Mouse (Mus musculus): ENCODE measurements around the gene Palm2.

The Palm2 gene

DNA sequence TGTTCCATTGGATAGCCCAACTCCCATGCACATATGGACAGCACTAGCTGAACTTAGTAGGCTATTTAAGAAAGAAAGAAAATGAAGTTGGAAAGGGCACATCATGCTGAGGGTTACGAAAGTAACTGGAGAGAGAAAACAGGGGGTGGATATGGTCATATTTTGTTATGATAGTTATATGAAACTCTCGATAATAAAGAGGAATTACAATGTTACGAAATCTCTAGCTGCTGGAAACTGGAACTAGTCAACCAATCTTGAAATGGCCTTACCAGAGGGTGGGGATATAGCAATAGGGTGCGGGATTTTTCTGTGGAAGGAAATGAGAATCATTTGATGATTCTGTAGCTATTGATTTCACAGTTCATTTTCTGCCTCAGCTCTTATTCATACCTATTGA, 180.6 kb downstream of the Palm2 start:
- DNase-seq (ENCODE audit: low spot score in 2 of 2) = no peak

DNA sequence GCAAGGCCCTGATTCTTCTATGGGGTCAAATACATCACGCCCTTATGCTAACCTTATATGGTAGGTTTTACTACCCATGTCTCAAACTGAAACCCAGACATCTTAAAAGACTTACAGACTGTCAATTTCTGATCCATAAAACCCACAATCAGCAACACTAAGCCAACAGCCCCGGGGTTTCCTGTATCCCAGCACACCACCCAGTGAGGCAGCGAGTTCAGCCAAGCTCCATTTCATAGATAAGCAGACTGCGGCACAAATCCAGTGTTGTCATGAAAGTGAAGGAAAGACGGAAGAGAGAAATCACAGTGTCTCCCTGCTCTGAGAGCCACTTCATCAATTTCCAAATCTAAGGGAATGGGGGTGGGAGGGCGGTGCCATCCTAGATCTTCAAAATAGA, 184.7 kb downstream of the Palm2 start:
- DNase-seq (ENCODE audit: low spot score in 2 of 2) = no peak

DNA sequence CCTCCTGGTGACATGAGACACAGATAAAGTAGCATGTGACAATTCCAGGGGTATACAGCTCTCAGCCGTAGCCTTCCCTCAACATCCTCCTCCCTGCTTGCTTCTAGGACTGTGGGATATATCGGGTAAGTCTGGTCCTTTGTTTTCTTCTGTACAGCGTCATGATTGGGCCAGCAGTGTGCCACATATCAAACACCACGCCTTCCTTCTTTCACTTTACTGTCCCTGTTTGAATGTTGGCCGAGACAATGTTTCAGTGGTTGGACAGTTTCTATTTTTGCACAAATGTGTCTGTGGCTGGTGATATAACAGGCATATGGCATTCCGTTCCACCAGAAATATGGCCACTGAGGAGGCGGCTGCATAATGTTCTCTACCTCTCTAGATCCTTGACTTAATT, 188.8 kb downstream of the Palm2 start:
- no peak for DNase-seq (ENCODE audit: low spot score in 2 of 2)

DNA sequence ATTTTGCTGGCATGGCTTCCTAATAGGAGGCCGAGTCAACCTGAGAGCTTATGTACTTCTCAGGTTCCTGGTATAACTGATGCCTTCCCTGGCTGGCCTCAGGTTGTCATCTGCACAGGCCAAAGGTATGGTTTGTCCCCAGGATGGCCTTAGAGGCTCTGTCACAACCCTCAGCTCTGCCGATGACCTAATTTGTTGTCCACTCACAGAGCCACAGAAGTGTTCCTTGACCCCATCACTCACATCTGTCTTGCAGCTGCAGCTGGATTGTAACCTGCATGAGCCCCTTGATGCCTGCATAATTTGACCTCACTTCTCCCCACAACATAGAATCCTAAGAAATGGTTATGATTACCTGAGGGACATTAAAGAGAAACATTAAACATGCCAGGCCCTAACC, 190.8 kb downstream of the Palm2 start:
- DNase-seq (ENCODE audit: low spot score in 2 of 2) = no peak

GRCm38 (mm10) chr4:57625306-57625705, 191.3 kb downstream of the Palm2 start:
- DNase-seq (ENCODE audit: low spot score in 2 of 2) = no peak

GRCm38 (mm10) chr4:57625756-57626155, 191.7 kb downstream of the Palm2 start:
- no peak for DNase-seq (ENCODE audit: low spot score in 2 of 2)

DNA sequence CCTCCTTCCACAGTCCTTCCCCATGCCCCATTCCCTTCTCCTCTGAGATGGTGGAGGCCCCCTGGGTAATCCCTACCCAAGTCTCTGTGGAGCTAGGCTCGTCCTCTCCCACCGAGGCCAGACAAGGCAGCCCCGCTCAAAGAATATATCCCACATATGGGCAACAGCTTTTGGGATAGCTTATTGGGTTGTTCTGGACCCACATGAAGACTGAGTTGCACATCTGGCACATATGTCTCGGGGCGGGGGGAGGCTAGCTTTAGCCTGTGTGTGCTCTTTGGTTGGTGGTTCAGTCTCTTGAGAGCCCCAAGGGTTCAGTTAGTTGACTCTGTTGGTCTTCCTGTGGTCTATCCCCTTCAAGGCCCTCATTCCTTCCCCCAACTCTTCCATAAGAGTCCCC, 192.9 kb downstream of the Palm2 start:
- no peak for DNase-seq (ENCODE audit: low spot score in 2 of 2)

DNA sequence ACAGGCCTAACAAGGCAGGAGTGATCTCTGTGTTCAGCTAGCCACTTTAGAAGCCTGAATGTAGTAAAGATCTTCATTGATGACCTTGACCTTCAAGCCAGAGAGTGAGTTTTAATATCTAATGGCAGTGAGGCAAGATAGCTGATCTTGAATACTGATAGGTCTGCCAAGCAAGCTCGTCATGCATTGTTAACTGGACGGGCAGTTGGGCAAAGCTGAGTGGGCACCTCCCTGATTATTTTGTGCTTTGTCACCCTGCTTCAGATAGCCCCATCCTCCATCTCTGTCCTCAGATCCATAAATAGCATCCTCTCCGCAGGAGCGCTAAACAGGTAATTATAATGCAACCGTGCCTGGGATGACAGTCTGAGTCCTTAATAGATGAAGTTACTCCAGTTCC, 198.3 kb downstream of the Palm2 start:
- no peak for DNase-seq (ENCODE audit: low spot score in 2 of 2)

- no peak for DNase-seq (ENCODE audit: low spot score in 2 of 2)
Measured at GRCm38 (mm10) chr4:57633052-57633451, 199.0 kb downstream of the Palm2 start.

DNA sequence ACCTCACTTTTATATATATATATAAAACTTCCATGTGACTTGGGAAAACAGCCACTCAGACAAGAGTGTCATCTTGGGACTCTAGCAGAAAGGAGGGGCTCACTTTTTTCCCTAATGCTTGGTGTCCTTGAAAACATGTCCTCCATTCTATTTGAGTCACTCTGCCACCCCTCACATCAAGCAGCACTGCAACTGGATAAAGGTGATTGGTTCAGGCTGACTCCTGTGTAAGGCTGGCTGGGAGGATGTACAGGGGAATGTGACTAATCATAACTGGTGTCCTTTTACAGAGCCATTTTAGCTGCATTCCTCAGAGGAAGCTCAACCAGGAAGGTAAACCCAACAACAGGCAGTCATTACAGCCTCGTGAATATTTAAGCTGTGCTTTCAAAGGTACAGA, 200.9 kb downstream of the Palm2 start:
- DNase-seq (ENCODE audit: low spot score in 2 of 2) = no peak

- no peak for DNase-seq (ENCODE audit: low spot score in 2 of 2)
Measured at GRCm38 (mm10) chr4:57636782-57637482, 202.9 kb downstream of the Palm2 start.

- no peak for DNase-seq (ENCODE audit: low spot score in 2 of 2)
Measured at GRCm38 (mm10) chr4:57637636-57638386, 203.8 kb downstream of the Palm2 start.

DNA sequence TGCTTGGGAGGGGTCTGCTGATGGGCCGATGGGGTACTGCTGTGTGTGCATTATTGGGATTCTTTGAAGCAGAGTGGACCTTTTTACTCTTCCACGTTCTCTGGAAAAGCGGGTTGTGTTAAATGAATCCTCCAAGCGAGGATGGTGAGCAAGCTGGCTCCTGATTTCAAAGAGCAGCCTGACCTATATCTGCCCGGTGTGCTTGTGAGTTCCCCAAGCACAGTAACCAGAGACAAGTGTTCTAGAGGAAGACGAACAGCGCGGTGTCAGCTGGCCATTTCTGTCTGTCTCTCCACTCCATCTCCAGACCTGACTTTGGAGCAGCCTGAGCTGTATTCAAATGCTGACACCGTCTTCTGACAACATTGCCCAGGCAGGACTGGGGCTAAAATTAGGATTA, 204.9 kb downstream of the Palm2 start:
- no peak for DNase-seq (ENCODE audit: low spot score in 2 of 2)

DNA sequence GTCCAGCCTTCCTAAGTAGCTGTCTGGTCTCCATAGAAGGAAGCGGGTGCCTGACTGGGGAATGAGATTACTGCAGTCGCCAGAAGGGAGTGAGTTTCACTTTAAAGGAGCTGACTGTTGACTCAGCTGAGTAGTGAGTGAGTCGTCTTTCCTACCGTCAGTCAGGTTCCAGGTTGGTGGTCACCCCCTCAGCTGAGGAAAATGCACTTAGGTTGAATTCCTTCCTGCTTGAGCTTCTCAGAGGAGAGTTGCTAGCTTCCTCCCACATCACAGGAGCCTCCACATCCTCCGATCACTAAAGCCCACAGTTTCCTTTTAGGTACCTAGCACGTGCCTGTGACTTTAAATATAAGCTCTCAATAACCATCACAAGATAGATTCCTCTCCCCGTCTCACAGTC, 206.2 kb downstream of the Palm2 start:
- no peak for DNase-seq (ENCODE audit: low spot score in 2 of 2)

- DNase-seq (ENCODE audit: low spot score in 2 of 2) = no peak
Measured at GRCm38 (mm10) chr4:57640971-57641370, 206.9 kb downstream of the Palm2 start.

- DNase-seq (ENCODE audit: low spot score in 2 of 2) = no peak
Measured at GRCm38 (mm10) chr4:57650994-57651393, 216.9 kb downstream of the Palm2 start.

GRCm38 (mm10) chr4:57651547-57651946, 217.5 kb downstream of the Palm2 start:
- no peak for DNase-seq (ENCODE audit: low spot score in 2 of 2)

- no peak for DNase-seq (ENCODE audit: low spot score in 2 of 2)
Measured at GRCm38 (mm10) chr4:57652185-57652904, 218.3 kb downstream of the Palm2 start.

GRCm38 (mm10) chr4:57655966-57656365, 221.9 kb downstream of the Palm2 start:
- DNase-seq (ENCODE audit: low spot score in 2 of 2) = no peak

- DNase-seq (ENCODE audit: low spot score in 2 of 2) = no peak
Measured at GRCm38 (mm10) chr4:57656388-57656787, 222.3 kb downstream of the Palm2 start.

DNA sequence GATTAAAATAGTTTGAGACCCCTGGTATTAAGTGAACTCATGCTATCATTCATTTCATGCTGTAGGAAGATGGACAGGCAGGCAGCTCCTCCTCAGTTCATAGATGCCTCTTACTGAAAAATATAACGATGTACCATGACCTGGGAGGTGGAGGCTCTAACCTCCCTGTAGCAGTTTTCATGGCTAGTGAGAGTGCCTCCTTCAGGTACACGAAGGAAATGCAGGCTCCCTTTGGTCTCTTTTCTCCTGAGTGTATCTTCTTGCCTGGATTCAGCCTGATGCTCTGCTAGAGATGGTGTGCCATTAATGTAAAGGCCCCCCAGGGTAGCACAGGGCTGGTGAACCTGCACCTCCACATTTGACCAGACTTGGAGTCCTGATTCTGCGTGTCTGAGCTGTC, 222.8 kb downstream of the Palm2 start:
- no peak for DNase-seq (ENCODE audit: low spot score in 2 of 2)

GRCm38 (mm10) chr4:57660470-57660869, 226.4 kb downstream of the Palm2 start:
- no peak for DNase-seq (ENCODE audit: low spot score in 2 of 2)

GRCm38 (mm10) chr4:57666101-57666500, 232.1 kb downstream of the Palm2 start:
- no peak for DNase-seq (ENCODE audit: low spot score in 2 of 2)
